Mouse (Mus musculus) gastrocnemius, adult 2 months (tissue): ENCODE results near the gene Slc36a2. TPM values are rescaled to one million over a fixed set of nuclear protein-coding genes. Genes with fewer than 3 reads are reported as not detected.
A peak's percentile ranks its signal among the peaks of the same experiment; 100 is the strongest.

Experiments
- DNase-seq: peaks from one replicate; pipeline ENCODE4 v3.0.0; 2022
- H3K27ac ChIP-seq: fragments of 200-600 bp; 2 replicates; pipeline ENCODE4 v1.8.1; 2022; ENCODE audit warnings: mild to moderate bottlenecking
- H3K4me3 ChIP-seq: fragments of 200-600 bp; 2 replicates; pipeline ENCODE4 v1.8.1; 2022; ENCODE audit warnings: mild to moderate bottlenecking, moderate library complexity
- CTCF ChIP-seq: fragments of 200-600 bp; IDR thresholded peaks from 2 replicates; pipeline ENCODE4 v1.8.1; 2022; ENCODE audit warnings: antibody characterized with exemption, mild to moderate bottlenecking, moderate library complexity
- intact Hi-C: fragments of 180-260 bp; cut with DNase I; formaldehyde crosslinking; loops from one replicate; pipeline ENCODE4 v1.15.1; 2025
- total RNA-seq, 2 experiments: library from RNA; stranded (reverse); gene quantifications; 2 replicates each; pipeline ENCODE4 v1.2.3; 2021

Slc36a2 gene
- total RNA-seq, 2 experiments from 2014 or later: 0.15 to 0.61 TPM

DNA sequence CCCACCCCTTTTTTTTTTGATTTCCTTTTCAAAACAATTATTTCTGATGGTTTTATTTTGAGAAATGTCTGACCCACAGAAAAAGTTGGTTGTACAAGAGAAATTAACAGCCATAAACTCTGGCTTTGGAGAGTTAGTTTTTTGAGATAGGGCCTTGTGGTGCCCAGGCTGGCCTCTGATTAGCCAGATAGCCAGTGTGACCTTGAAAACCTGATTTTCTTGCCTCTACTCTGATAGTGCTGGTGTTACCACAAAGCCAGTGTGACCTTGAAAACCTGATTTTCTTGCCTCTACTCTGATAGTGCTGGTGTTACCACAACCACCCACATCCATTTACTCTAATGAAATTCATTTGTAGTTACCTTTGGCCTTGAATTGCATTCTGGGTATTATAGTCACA, 47.2 kb downstream of the Slc36a2 start:
- TF ChIP-seq CTCF: no peak
- intact Hi-C loops: no loop called here
- DNase-seq: no peak

DNA sequence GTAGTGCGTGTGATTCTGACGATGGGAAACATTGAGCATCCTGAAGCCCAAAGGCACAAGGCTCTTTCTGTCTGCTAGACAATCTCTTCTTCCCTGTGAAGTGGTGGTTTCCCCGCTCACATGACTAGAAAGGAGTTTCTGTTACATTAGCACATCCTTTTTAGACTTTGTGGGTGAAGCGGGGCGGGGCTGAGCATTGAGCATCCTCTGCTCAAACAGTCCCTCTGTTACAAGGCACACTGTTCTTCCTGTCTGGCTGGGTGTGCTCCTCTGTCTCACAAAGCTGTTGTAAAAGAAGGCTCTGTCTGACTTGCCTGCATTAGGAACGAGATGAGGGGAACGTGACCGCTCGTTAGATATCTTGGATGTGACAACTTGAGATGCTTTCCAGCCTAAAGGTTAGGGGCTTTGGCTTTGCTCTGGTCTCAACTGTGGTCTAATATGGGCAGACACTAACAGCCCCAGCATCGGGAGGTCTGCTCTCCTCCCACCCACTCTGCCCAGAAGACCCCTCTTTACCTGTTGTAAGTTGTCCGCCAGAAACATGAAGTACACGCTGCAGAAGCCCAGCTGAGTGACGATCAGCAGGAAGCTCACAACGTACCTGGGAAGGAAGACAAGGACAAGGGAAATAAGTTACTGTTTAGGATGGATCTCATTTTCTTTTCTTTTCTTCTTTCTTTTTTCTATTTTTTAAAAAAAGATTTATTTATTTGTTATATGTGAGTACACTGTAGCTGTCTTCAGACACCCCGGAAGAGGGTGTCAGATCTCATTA, 47.9 kb downstream of the Slc36a2 start:
- no peak for TF ChIP-seq CTCF
- intact Hi-C loops: no loop called here
- DNase-seq: no peak

More for the DNA sequence above, 47.2 kb downstream of the Slc36a2 start:
- Histone ChIP-seq H3K27ac (no peak overlapping the region), H3K4me3 (no peak overlapping the region)

DNA sequence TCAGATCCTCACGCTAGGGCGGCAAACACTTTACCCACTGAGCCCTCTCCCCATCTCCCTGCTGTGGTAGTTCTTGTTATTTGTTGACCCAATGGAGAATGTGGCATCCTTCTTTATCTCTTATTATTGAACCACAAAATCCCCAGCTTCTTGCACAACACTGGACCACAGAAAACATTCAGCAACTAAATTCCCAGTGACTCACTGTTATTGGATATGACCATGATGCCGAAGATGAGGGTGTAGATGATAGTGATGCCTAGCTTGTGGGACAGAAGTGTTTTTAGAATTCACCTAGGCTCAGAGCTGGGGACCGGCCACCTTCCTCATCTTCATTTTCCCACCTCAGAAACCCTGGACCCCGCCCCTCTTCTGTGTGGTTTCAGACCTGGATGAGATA, 50.0 kb downstream of the Slc36a2 start:
- TF ChIP-seq CTCF: no peak
- no peak overlapping the region for H3K4me3 ChIP-seq
- DNase-seq: no peak
- intact Hi-C loops: no loop called here
- no peak overlapping the region for H3K27ac ChIP-seq

More for the DNA sequence above, 47.9 kb downstream of the Slc36a2 start:
- H3K4me3 ChIP-seq: no peak overlapping the region
- H3K27ac ChIP-seq: no peak overlapping the region

DNA sequence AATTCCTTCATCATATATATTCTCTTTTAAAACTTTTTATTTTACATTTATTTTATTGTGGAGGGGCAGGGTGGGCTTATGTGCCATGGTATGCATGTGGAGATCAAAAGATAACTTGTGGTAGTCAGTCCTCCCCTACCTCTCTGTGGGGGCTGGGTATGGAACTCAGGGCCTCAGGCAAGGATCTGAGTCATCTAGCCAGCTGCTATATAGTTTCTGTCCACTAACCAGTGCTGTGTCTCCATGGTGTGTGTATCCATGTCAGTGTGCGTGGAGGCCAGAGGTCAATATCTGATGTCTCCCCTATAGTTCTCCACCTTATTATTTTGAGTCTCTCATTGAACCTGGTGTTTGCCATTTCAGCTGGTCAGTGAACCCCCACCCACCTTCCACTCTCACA, 50.5 kb downstream of the Slc36a2 start:
- no peak for TF ChIP-seq CTCF
- no peak for DNase-seq
- intact Hi-C loops: no loop called here
- no peak overlapping the region for H3K27ac ChIP-seq
- H3K4me3 ChIP-seq: no peak overlapping the region

GRCm38 (mm10) chr11:55133204-55133603, 51.7 kb downstream of the Slc36a2 start:
- no peak for DNase-seq
- no peak overlapping the region for H3K27ac ChIP-seq
- no peak overlapping the region for H3K4me3 ChIP-seq
- TF ChIP-seq CTCF: no peak
- intact Hi-C loops: no loop called here

GRCm38 (mm10) chr11:55131946-55132345, 52.9 kb downstream of the Slc36a2 start:
- Histone ChIP-seq H3K4me3 (no peak overlapping the region), H3K27ac (no peak overlapping the region)
- intact Hi-C loops: no loop called here
- no peak for TF ChIP-seq CTCF
- no peak for DNase-seq

DNA sequence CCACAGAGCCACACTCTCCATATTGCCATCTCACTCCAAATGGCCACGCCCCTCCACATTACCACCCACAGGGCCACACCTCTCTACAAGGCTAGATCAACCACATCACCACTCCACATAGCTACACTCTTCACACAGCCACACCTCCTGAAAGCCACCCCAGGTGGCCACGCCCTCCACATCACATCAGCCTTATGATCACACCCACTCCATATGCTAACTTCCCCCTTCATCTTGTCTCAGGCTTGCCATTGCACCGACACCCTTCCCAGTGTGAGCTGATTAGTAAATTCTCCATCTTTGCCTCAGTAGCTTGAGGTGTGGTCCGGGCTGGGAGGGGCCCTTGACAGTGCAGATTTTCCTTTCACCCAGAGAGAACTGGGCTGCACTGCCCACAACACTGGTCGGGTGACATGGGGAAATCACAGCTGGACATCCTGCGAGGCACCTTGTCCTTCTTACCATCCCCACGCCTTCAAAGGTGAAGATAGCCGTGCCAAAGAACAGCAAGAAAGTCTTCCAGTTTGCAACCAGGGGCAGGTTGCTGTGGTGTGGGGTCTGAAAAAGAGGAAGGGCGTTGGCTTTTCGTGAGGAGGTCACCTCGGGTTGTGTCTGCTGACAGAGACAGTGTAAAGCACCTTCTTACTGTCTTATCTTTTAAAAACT, 53.7 kb downstream of the Slc36a2 start:
- H3K27ac ChIP-seq: no peak overlapping the region
- intact Hi-C loops: no loop called here
- TF ChIP-seq CTCF: no peak
- no peak for DNase-seq
- no peak overlapping the region for H3K4me3 ChIP-seq

DNA sequence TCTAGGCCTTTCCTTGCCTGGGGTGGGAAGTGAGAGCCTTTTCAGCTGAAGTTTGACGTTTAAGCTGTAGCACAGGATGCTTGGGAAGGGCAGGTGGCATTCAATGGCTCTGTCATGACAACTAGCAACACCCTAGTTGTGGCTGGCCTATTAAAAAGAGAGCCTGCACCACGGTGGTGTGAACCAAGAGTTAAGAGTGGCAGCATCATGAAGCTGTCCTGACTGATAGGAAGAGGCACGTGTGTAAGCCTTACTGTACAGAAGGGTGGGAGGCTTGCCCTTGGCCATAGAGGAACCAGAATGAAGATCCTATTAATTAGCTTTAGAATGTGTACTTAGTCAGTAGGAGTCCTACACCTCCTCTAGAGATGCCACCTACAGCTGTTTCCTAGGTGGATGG, 56.5 kb downstream of the Slc36a2 start:
- TF ChIP-seq CTCF: no peak
- intact Hi-C loops: no loop called here
- Histone ChIP-seq H3K4me3 (no peak overlapping the region), H3K27ac (no peak overlapping the region)
- no peak for DNase-seq

DNA sequence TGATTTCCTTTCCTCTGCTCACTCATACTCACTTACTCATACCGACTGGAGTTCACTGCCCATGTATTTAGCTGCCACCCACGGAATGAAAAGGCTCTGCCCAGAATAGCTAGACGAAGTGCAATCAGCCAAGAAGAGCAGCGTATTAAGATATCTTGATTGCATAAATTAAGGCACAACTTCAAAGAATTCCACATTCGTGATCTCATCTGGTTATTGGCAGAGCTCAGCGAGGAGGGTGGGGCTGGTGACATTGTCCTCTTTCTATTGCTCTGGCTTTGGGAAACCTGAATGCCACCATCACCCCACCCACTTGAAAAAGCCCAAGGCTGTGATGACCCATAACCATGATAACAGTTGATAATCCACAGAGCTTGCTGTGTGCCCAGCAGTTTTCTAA, 56.9 kb downstream of the Slc36a2 start:
- intact Hi-C loops: no loop called here
- H3K4me3 ChIP-seq: no peak overlapping the region
- H3K27ac ChIP-seq: no peak overlapping the region
- TF ChIP-seq CTCF: no peak
- DNase-seq: no peak

- TF ChIP-seq CTCF: no peak
- no peak for DNase-seq
- no peak overlapping the region for H3K27ac ChIP-seq
- intact Hi-C loops: no loop called here
- H3K4me3 ChIP-seq: no peak overlapping the region
These were observed 58.2 kb downstream of the Slc36a2 start for GRCm38 (mm10) chr11:55126663-55127062.

DNA sequence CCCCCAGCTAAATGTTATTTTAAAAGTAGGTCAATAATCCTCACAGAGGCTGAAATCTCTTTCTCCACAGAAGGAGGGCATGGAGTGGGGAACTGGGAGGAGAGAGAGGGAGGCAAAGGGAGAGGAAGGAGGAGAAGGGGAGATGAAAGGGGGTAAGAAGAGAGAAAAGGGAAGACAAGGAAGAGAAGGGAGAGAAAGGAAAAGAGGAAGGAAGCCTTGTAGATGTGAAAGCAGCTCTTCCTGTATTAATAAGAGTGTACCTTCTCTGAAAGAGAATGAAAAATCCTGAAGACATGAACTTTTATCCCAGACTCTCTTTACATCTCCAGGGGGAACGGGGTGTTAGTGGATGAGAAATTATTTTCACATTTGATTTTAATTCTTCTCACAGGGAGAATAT, 63.4 kb downstream of the Slc36a2 start:
- no peak for TF ChIP-seq CTCF
- no peak overlapping the region for H3K27ac ChIP-seq
- intact Hi-C loops: no loop called here
- H3K4me3 ChIP-seq: no peak overlapping the region
- DNase-seq: no peak

DNA sequence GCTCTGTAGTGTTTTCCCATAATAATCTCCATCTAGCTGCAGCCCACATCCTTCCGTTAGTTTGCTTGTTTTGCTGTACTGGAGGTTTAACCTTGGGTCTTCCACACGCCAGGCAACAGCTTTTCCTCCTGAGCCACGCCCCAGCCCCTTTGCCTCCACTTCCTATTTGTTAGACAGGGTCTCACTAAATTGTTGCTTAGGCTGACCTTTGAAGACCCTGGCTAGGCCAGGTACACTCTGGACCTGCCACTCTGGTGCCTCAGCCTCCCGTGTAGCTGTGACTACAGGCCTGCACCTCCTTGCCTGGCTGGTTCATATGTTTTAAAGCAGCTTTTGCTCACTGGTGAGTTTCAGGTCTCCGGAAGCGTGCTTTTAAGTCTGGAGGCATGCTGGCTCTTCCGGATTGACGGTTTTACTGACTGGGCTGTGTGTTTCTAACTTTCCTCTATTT, 64.0 kb downstream of the Slc36a2 start:
- TF ChIP-seq CTCF: no peak
- H3K27ac ChIP-seq: no peak overlapping the region; the same call in 1 of the 2 replicates
- no peak overlapping the region for H3K4me3 ChIP-seq
- intact Hi-C loops: no loop called here
- no peak for DNase-seq

GRCm38 (mm10) chr11:55120279-55120678, 64.6 kb downstream of the Slc36a2 start:
- no peak for TF ChIP-seq CTCF
- Histone ChIP-seq H3K27ac (peak overlapping the region; percentile 6; the same call in 1 of the 2 replicates), H3K4me3 (no peak overlapping the region)
- intact Hi-C loops: no loop called here
- no peak for DNase-seq
